Mouse (Mus musculus): ENCODE results near the gene 4933425L06Rik. TPM values are rescaled to one million over a fixed set of nuclear protein-coding genes. Genes with fewer than 3 reads are reported as not detected.

Gene 4933425L06Rik
- polyA plus RNA-seq, 1 experiment from 2014 or later = not detected

DNA sequence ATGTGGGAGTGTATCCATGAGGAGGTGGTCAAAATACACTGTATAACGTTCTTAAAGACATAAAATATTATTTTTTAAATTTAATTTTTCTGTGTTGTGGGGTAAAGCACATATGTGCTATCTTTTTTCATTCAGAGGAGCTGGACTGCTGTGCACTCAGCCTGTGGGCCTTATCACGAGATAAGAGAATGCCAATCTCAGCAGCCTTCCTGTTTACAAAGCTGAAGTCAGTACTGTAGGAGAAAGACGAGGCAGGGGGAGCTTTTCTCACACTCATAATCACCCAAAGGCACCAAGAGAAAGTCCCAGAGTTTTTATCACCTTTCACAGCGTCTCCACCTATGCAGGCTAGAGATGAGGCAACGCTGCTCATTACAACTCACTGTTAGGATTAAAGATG is 52.5 kb downstream of the 4933425L06Rik start:
- Histone ChIP-seq H3K4me3 (no peak overlapping the region), H3K4me2 (no peak overlapping the region), H3K27me3 (replicated peaks) (no peaks in the 10 kb centered on the region), H3K27ac (ENCODE audit: poor library complexity, severe bottlenecking) (no peak overlapping the region), H3K9ac (no peak overlapping the region), H3K4me1 (replicated peaks) (peaks cover 11% of the 10 kb centered on the region), H3K9me3 (replicated peaks) (no peaks in the 10 kb centered on the region), H3K36me3 (no peaks in the 10 kb centered on the region)
- WGBS = 16% methylated on average over 5 of the region's 5 CpGs
- ATAC-seq (ENCODE audit: insufficient number of reproducible peaks, low FRiP score) = peak; percentile 63; the same call in 1 of the 2 replicates

DNA sequence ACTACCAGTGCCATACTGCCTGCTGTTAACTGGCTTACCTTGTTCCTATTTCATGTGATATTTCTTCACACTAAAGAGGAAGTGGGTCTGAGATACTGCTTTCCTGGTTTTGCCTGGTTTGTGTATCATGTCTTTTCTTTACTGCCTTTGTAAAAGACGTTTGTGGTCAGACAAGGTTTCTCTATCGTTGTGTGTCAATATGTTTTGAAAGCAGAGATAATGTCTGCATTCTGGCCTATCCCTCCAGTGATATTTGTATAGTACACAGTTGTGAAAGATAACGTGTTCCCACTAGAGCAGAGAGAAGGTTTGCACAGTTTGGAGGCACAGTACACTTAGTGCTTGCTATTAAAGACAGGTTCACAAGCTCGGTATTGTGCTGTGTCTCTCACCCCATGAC is 58.0 kb downstream of the 4933425L06Rik start:
- no peak for ATAC-seq (ENCODE audit: insufficient number of reproducible peaks, low FRiP score)

DNA sequence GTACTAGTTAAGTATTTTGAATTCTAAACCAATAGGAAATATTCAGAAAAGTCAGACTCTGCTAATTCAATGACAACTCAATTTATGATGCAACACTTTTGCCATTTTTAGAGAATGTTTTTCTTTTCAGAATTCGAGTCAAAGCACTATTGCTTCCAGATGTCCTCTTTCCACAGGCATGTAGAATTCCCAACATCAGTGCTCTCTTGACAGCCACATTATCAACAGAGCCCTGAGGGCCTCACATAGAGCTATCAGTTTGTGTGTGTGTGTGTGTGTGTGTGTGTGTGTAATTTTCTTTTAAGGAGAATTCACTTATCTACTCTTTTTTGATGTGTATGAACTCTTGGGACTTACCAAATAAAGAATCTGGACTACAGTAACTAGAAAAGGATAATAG is 64.9 kb downstream of the 4933425L06Rik start:
- Histone ChIP-seq H3K4me2 (no peak overlapping the region), H3K4me1 (replicated peaks) (0 out of 2 replicates have a peak, but pooled peaks cover 3% of the 10 kb centered on the region), H3K36me3 (no peaks in the 10 kb centered on the region), H3K9me3 (replicated peaks) (no peaks in the 10 kb centered on the region), H3K9ac (no peak overlapping the region), H3K27me3 (replicated peaks) (no peaks in the 10 kb centered on the region), H3K27ac (ENCODE audit: poor library complexity, severe bottlenecking) (no peak overlapping the region), H3K4me3 (no peak overlapping the region)
- ATAC-seq (ENCODE audit: insufficient number of reproducible peaks, low FRiP score) = no peak
- WGBS = 20% methylated on average over 1 of the region's 1 CpGs

More for the DNA sequence above, 58.0 kb downstream of the 4933425L06Rik start:
- Histone ChIP-seq H3K36me3 (no peaks in the 10 kb centered on the region), H3K9ac (no peak overlapping the region), H3K4me3 (no peak overlapping the region), H3K4me2 (no peak overlapping the region), H3K27me3 (replicated peaks) (no peaks in the 10 kb centered on the region), H3K4me1 (replicated peaks) (peaks cover 4% of the 10 kb centered on the region), H3K9me3 (replicated peaks) (no peaks in the 10 kb centered on the region), H3K27ac (ENCODE audit: poor library complexity, severe bottlenecking) (no peak overlapping the region)
- WGBS = 36% methylated on average over 4 of the region's 4 CpGs

DNA sequence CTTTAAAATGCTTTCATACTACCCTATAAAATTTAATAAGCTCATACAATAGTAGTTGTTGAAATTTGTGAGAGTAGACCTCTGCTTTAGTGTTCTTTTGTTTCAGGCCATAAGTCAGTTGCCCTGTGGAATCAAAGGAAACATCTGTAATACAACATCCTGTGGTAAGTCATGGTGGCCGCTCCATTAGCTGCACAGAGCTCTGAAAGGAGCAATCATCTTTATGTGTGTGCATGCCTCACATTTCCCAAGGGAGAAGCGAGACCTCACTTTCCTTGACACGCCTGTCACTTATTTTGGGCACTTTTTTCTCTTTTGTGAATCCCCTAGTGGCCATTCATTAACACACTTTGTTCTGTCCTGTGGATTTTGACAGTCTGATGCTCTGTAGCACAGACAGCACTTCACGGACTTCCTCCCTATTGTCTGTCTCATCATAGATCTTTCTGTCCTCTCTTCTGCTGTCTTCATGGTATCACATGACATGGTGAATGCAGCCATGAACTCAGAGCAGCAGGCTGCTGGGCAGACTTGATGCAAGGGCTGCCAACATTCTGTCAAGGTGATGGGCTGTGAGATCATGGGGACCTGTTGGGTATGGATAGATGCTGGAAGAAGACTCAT is 66.0 kb downstream of the 4933425L06Rik start:
- no peak for ATAC-seq (ENCODE audit: insufficient number of reproducible peaks, low FRiP score)
- Histone ChIP-seq H3K4me3 (no peak overlapping the region), H3K9me3 (replicated peaks) (no peaks in the 10 kb centered on the region), H3K4me2 (no peak overlapping the region), H3K4me1 (replicated peaks) (0 out of 2 replicates have a peak, but pooled peaks cover 3% of the 10 kb centered on the region), H3K36me3 (no peaks in the 10 kb centered on the region), H3K27ac (ENCODE audit: poor library complexity, severe bottlenecking) (no peak overlapping the region), H3K9ac (no peak overlapping the region), H3K27me3 (replicated peaks) (no peaks in the 10 kb centered on the region)
- WGBS = 54% methylated on average over 4 of the region's 4 CpGs

DNA sequence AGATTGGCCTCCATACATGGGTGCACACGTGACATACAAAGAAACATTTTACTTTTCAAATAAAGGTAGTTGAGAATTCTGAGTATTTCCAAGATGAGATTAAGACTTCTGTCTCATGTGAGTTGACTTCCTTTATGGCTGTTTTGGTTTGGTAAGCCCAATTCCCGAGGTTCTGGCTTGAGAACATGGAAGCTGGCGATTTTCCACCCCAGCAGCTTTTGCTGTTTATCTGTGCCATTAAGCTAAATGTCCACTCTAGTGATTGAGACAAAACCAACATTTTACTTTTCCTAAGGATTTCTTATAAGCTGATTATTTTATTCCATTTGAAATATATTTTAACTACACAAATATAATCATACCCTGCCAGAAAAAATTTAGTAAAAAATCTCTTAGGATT is 68.1 kb downstream of the 4933425L06Rik start:
- WGBS = 78% methylated on average over 3 of the region's 3 CpGs
- no peak for ATAC-seq (ENCODE audit: insufficient number of reproducible peaks, low FRiP score)

DNA sequence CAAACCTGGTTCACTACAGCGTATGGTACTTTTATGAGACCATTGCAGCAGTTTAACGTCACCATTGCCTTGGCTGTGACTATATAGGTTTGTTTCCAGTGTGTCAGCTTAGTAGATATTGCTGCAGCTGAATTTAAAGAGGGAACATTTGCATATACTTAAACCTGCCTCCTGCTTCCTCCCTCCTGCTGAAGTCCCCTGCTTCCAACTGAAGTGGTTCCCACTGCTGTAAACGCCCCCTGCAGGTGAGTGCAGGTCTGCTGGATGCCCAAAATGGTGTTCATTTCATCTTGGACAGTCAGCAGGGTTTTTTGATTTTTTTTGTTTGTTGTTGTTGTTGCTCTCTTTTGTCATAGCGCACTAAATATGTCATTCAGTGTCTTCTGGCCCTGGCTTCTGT is 72.0 kb downstream of the 4933425L06Rik start:
- Histone ChIP-seq H3K4me2 (no peak overlapping the region), H3K4me3 (no peak overlapping the region), H3K9me3 (replicated peaks) (no peaks in the 10 kb centered on the region), H3K9ac (no peak overlapping the region), H3K4me1 (replicated peaks) (no peaks in the 10 kb centered on the region), H3K27ac (ENCODE audit: poor library complexity, severe bottlenecking) (no peak overlapping the region), H3K36me3 (no peaks in the 10 kb centered on the region), H3K27me3 (replicated peaks) (no peaks in the 10 kb centered on the region)
- 57% methylated on average over 4 of the region's 4 CpGs for WGBS
- no peak for ATAC-seq (ENCODE audit: insufficient number of reproducible peaks, low FRiP score)

More for the DNA sequence above, 68.1 kb downstream of the 4933425L06Rik start:
- no peaks in the 10 kb centered on the region for H3K36me3 ChIP-seq
- no peaks in the 10 kb centered on the region for H3K27me3 ChIP-seq (replicated peaks)
- no peaks in the 10 kb centered on the region for H3K9me3 ChIP-seq (replicated peaks)
- H3K27ac ChIP-seq (ENCODE audit: poor library complexity, severe bottlenecking) = no peak overlapping the region
- no peak overlapping the region for H3K4me3 ChIP-seq
- H3K9ac ChIP-seq = no peak overlapping the region
- no peak overlapping the region for H3K4me2 ChIP-seq
- H3K4me1 ChIP-seq (replicated peaks) = 0 out of 2 replicates have a peak, but pooled peaks cover 3% of the 10 kb centered on the region

DNA sequence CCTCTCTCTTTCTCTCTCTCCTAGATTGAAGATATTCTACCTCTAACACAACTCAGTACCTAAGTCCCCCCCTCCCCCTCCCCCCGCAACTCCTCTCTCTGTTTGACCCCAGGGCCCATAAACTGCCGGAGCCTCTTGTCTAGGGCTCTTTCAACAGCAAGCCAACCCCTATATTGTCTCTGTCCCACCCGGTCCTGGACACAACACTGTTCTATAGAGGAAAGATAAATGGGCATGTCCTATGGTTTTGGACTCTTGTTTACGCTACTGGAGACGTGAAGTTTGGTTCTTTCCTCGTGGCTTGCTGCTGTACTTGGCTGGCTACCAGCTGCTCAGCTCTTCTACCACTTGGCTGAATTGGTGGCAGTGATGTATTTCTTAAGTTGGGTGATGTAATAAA is 83.5 kb downstream of the 4933425L06Rik start:
- Histone ChIP-seq H3K4me3 (no peak overlapping the region), H3K27me3 (replicated peaks) (no peaks in the 10 kb centered on the region), H3K4me2 (no peak overlapping the region), H3K9me3 (replicated peaks) (no peaks in the 10 kb centered on the region), H3K9ac (no peak overlapping the region), H3K27ac (ENCODE audit: poor library complexity, severe bottlenecking) (no peak overlapping the region), H3K36me3 (no peaks in the 10 kb centered on the region), H3K4me1 (replicated peaks) (0 out of 2 replicates have a peak, but pooled peaks cover 6% of the 10 kb centered on the region)
- no peak for ATAC-seq (ENCODE audit: insufficient number of reproducible peaks, low FRiP score)
- 78% methylated on average over 6 of the region's 6 CpGs for WGBS

Other genes with a start within 250 kb of the 4933425L06Rik start
- gene Shisal2b, start 218.2 kb upstream of the 4933425L06Rik start, polyA plus RNA-seq (2016; fragmentation: Nextera tagmentation; extraction: Ambion mirVana) = 0.13 TPM in 1 of 2 replicates, not detected in the other
- 3.5 and 3.6 TPM in 2 replicates for gene Rgs7bp, start 27.2 kb upstream of the 4933425L06Rik start, polyA plus RNA-seq (2016; fragmentation: Nextera tagmentation; extraction: Ambion mirVana)
- 2.4 and 3.2 TPM in 2 replicates for gene Rnf180, start 212.7 kb downstream of the 4933425L06Rik start, polyA plus RNA-seq (2016; fragmentation: Nextera tagmentation; extraction: Ambion mirVana)